Mouse (Mus musculus) central nervous system, embryonic 18 days (tissue): Measurements from ENCODE around the gene Map3k21. TPM values are rescaled to one million over a fixed set of nuclear protein-coding genes. Genes with fewer than 3 reads are reported as not detected.

Source experiments
- polyA plus RNA-seq: library from polyadenylated mRNA; depleted of rRNA; stranded (reverse); fragments of >200 nt; gene quantifications from 2 replicates; pipeline ENCODE4 v1.2.3, GENCODE M21; 2012; rRNA removed

Map3k21 gene
- 1.5 and 1.6 TPM in 2 replicates for polyA plus RNA-seq

GRCm38 (mm10) chr8:125910365-125911228 is at the start of gene Map3k21:
Map3k21 (plus strand) TSS chr8:125910450.

GRCm38 (mm10) chr8:125897868-125898788 is 12.1 kb upstream of the Map3k21 start, which contains the start of gene Pcnx2:
Pcnx2 (minus strand) TSS chr8:125898317.

GRCm38 (mm10) chr8:125995101-125995986 is 85.1 kb downstream of the Map3k21 start, which contains the start of gene Kcnk1:
Kcnk1 (plus strand) TSS chr8:125995170.

Other genes with a start within 250 kb of the Map3k21 start
- gene Map10, start 240.6 kb upstream of the Map3k21 start, polyA plus RNA-seq = 4.5 and 5.0 TPM in 2 replicates
- 33.4 and 36.4 TPM in 2 replicates for gene Ntpcr, start 180.5 kb upstream of the Map3k21 start, polyA plus RNA-seq
- 14.5 and 16.1 TPM in 2 replicates for gene Pcnx2, start 12.1 kb upstream of the Map3k21 start, polyA plus RNA-seq
- 24.0 and 24.5 TPM in 2 replicates for gene Kcnk1, start 84.7 kb downstream of the Map3k21 start, polyA plus RNA-seq